Mouse (Mus musculus) myocyte (in vitro differentiated cells): Measurements from ENCODE around the gene Sulf2.

Experiments
- CEBPB ChIP-seq: IDR thresholded peaks from 2 replicates; pipeline ENCODE4 v1.6.1; 2011; ENCODE audit warnings: mild to moderate bottlenecking, moderate library complexity; ENCODE audit not compliant: poor library complexity, insufficient read depth, severe bottlenecking
- E2F4 ChIP-seq: IDR thresholded peaks from one replicate; pipeline ENCODE4 v1.6.1; 2011; ENCODE audit warnings: mild to moderate bottlenecking, control low read depth, moderate library complexity; ENCODE audit not compliant: insufficient read depth
- MAX ChIP-seq: IDR thresholded peaks from one replicate; pipeline ENCODE4 v1.6.1; 2011; ENCODE audit warnings: low read depth, mild to moderate bottlenecking, control low read depth
- MYOG ChIP-seq, 3 experiments: IDR thresholded peaks; one replicate each; pipeline ENCODE4 v1.6.1; 2011; ENCODE audit warnings: control low read depth in 2 of 3, low read depth in 2 of 3, mild to moderate bottlenecking in 2 of 3; ENCODE audit not compliant: insufficient read length in 2 of 3, control insufficient read depth in 1 of 3, insufficient read depth in 1 of 3
- POLR2A ChIP-seq: IDR thresholded peaks from one replicate; pipeline ENCODE4 v1.6.1; 2011; ENCODE audit warnings: low read depth, mild to moderate bottlenecking, control low read depth, moderate library complexity; ENCODE audit not compliant: insufficient read length
- POLR2AphosphoS2 ChIP-seq: IDR thresholded peaks from one replicate; pipeline ENCODE4 v1.6.1; 2011; ENCODE audit warnings: low read depth, control low read depth; ENCODE audit not compliant: insufficient read length
- REST ChIP-seq: IDR thresholded peaks from one replicate; pipeline ENCODE4 v1.6.1; 2011; ENCODE audit warnings: mild to moderate bottlenecking, control low read depth, moderate library complexity; ENCODE audit not compliant: insufficient read depth, insufficient read length
- SRF ChIP-seq: IDR thresholded peaks from one replicate; pipeline ENCODE4 v1.6.1; 2011; ENCODE audit warnings: low read depth; ENCODE audit not compliant: control insufficient read depth, insufficient read length
- TCF12 ChIP-seq: IDR thresholded peaks from one replicate; pipeline ENCODE4 v1.6.1; 2011; ENCODE audit warnings: mild to moderate bottlenecking, control low read depth; ENCODE audit not compliant: poor library complexity, insufficient read depth, severe bottlenecking
- USF1 ChIP-seq: IDR thresholded peaks from one replicate; pipeline ENCODE4 v1.6.1; 2011; ENCODE audit warnings: low read depth, mild to moderate bottlenecking, control low read depth, moderate library complexity

GRCm38 (mm10) chr2:166091599-166091998, 63.9 kb downstream of the Sulf2 start:
- no peak for TF ChIP-seq TCF12
- no peak for TF ChIP-seq MAX
- no peak for TF ChIP-seq CEBPB
- TF ChIP-seq POLR2A, result no peak
- TF ChIP-seq USF1, result no peak
- no peak for TF ChIP-seq MYOG (IDR thresholded peaks at IDR 0.05; ENCODE audit: control insufficient read depth in 1 of 3, insufficient read depth in 1 of 3, insufficient read length in 2 of 3, low read depth in 2 of 3)
- TF ChIP-seq E2F4, result no peak
- no peak for TF ChIP-seq POLR2AphosphoS2
- TF ChIP-seq REST, result no peak
- no peak for TF ChIP-seq SRF
